Mouse (Mus musculus) layer of hippocampus, postnatal 25 days (tissue): ENCODE measurements at regions not wholly inside any gene's neighbourhood (a gene's known extent, or its start where the extent isn't known, plus 50 kb on each side); places are given as distances from the start of the nearest gene placed in this dataset.

Experiments
- microRNA-seq, 2 experiments: library from miRNA; unstranded; fragments of <30 nt; microRNA quantifications; one replicate each; pipeline ENCODE4 v1.2.0; 2021

Small RNAs in the stretch of these regions (microRNA-seq; reads per million reads assigned to microRNA genes)
- gene Gm23881: 0 reads per million in 2 experiments
